Mouse (Mus musculus) testis, adult 2 months (tissue): Measurements from ENCODE around the gene Atp5j2. TPM values are rescaled to one million over a fixed set of nuclear protein-coding genes. Genes with fewer than 3 reads are reported as not detected.

ENCODE experiments used
- H3K27ac ChIP-seq: fragments of 200-500 bp; 2 replicates; pipeline ENCODE4 v1.5.1; 2012; ENCODE audit warnings: low read depth, low read length; ENCODE audit not compliant: control insufficient read depth, insufficient read depth
- H3K27me3 ChIP-seq: fragments of 200-500 bp; 2 replicates; pipeline ENCODE4 v1.6.1; 2012; ENCODE audit warnings: mild to moderate bottlenecking, low read length, moderate library complexity; ENCODE audit not compliant: control insufficient read depth, insufficient read depth
- H3K36me3 ChIP-seq: fragments of 200-500 bp; 2 replicates; pipeline ENCODE4 v1.6.1; 2012; ENCODE audit warnings: mild to moderate bottlenecking, low read length; ENCODE audit not compliant: control insufficient read depth, insufficient read depth
- H3K4me1 ChIP-seq: fragments of 200-500 bp; 2 replicates; pipeline ENCODE4 v1.6.1; 2012; ENCODE audit warnings: low read length; ENCODE audit not compliant: control insufficient read depth, insufficient read depth
- H3K4me3 ChIP-seq: fragments of 200-500 bp; 2 replicates; pipeline ENCODE4 v1.5.1; 2012; ENCODE audit warnings: low read depth, mild to moderate bottlenecking, low read length, moderate library complexity, mixed read lengths; ENCODE audit not compliant: control insufficient read depth
- CTCF ChIP-seq: fragments of 200-500 bp; IDR thresholded peaks from 2 replicates; pipeline ENCODE4 v1.5.1; 2012; ENCODE audit warnings: low read depth, mild to moderate bottlenecking, inconsistent platforms, low read length, moderate library complexity; ENCODE audit not compliant: control insufficient read depth, insufficient read depth, insufficient replicate concordance
- POLR2A ChIP-seq: fragments of 200-500 bp; IDR thresholded peaks from 2 replicates; pipeline ENCODE4 v1.6.1; 2012; ENCODE audit warnings: low read depth, mild to moderate bottlenecking, inconsistent platforms, low read length, moderate library complexity; ENCODE audit not compliant: control insufficient read depth
- polyA plus RNA-seq: library from polyadenylated mRNA; depleted of rRNA; stranded (reverse); fragments of >200 nt; gene quantifications from 2 replicates; pipeline ENCODE4 v1.2.3, GENCODE M21; 2012; rRNA removed

Gene Atp5j2
- polyA plus RNA-seq, 1 experiment: 98.4 TPM

DNA sequence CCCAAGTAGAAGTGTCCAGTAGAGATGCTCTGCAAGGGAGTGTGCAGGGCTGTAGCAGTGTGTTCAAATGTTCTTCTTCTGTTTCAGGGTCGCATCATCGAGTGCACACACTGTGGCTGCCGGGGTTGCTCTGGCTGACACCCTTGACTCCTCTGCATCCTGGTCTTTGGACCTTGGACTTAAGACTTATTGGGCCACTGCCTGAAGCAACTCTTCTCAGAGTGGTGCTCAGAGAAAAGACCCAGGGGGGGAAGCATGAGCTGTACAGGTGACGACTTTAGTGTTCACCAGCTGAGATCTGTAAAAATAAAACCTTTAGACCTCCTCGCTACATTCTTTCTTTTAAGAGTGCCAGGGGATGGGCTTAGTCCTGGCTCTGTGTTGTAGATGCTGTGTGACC, 44.1 kb downstream of the Atp5j2 start:
- Histone ChIP-seq H3K36me3 (peaks cover 1% of the 10 kb centered on the region), H3K27ac (no peak overlapping the region), H3K27me3 (no peaks in the 10 kb centered on the region), H3K4me3 (no peak overlapping the region), H3K4me1 (no peaks in the 10 kb centered on the region)
- TF ChIP-seq CTCF (no peak), POLR2A (no peak)

DNA sequence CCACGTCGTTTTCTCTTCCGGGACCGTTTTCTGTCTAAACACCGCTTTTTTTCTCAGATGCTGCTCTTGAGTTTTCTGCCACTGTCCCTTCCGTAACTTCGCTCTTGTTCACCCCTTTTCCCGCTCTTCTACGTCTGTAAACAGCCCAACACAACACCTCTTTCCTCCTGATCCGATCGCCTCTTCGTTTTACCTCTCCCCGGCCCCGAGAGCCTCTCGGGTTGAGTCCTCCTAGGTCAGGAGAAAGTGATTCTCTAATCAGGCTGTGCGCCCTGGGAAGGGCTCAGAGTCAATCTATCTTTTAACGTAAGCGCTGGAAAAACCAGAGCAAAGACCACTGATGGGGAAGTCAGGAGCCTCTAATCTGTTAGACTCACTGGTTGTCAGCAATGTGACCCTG, 51.3 kb downstream of the Atp5j2 start:
- Histone ChIP-seq H3K27me3 (no peaks in the 10 kb centered on the region), H3K36me3 (peaks cover 3% of the 10 kb centered on the region), H3K4me1 (no peaks in the 10 kb centered on the region), H3K4me3 (peak overlapping the region; percentile 100), H3K27ac (peak overlapping the region; percentile 100)
- TF ChIP-seq CTCF: no peak
- no peak for TF ChIP-seq POLR2A

DNA sequence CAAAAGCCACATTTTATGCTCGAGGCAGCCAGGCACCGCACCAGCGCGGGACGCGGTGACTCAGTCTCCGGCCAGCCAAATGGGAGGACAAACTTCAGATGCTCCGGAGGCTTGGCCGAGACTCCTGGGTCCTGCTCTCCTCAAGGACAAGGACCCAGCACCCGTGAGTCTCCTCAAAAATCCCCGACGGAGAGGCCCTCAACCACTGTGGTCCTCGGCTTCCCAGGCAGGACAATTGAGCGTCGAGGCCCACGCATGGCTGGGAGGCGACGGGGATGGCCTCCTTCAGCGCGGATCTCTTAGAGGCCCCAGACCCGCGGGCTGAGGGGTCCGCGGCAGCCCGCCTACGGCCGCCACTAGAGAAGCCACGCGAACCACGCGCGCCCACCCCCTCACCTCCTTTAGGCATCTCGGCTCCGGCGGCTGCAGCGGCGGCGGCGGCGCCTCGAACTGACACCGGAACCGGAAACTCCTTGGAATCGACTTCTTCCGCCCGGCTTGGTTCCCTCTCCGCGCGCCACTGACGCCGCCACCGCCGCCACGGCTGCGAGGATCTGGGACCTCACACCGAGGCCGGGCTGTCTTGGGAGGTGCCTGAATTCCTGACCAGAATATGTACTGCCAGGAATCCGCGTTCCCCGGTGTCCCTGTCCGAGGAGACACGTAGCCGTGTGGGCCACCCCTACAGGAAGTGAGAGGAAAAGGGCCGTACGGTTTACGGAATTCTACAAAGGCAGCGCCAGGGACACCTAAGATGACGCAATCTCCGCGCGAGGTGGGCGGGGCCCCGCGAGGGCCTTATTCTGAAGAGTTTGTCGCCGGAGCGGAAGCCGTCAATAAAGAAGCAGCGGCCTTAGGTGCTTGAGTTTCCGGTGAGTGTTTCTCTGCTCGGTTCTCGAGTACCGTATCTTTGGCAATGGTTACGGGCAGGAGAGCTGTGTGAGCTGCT, 52.0 kb downstream of the Atp5j2 start, which contains the start of the genes Pdap1 and Bud31:
Gene Pdap1, minus strand, starts transcription at position 668 of the 949 bp plus-strand sequence.
Gene Bud31, plus strand, starts transcription at position 792 of the 949 bp plus-strand sequence.
- H3K4me1 ChIP-seq: no peaks in the 10 kb centered on the region
- H3K4me3 ChIP-seq: peak within 1 kb of the TSS; percentile 100
- H3K36me3 ChIP-seq: peaks cover 3% of the 10 kb centered on the region
- TF ChIP-seq POLR2A (peak; percentile 61), CTCF (no peak)
- H3K27ac ChIP-seq: peak within 1 kb of the TSS; percentile 100
- H3K27me3 ChIP-seq: no peaks in the 10 kb centered on the region

DNA sequence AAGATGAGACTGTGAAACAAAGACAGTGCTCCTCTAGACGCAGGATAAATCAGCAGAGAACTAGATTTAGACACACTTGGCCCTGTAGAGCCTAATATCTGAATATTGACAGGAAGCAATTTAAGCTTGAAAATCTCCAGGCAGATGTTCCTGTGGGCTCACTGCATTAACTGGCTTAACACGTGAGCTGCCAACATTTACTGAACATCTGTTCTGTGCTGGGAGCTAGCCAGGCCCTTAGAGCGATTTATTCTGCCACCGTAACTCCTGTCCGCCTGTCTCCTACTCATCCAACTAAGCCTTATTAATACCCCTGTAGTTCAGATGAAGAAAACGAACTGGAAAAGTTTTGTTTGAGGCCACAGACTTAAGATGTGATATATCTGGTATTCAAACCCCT, 53.0 kb downstream of the Atp5j2 start:
- peak overlapping the region; percentile 5 for H3K27ac ChIP-seq
- TF ChIP-seq POLR2A: no peak
- no peak for TF ChIP-seq CTCF
- H3K4me1 ChIP-seq: no peaks in the 10 kb centered on the region
- peak overlapping the region; percentile 100 for H3K4me3 ChIP-seq
- H3K27me3 ChIP-seq: no peaks in the 10 kb centered on the region
- H3K36me3 ChIP-seq: peaks cover 5% of the 10 kb centered on the region

Other genes starting within 250 kb of the Atp5j2 start
- gene Smurf1, start 226.2 kb downstream of the Atp5j2 start, polyA plus RNA-seq: 30.4 and 33.8 TPM in 2 replicates
- gene Gm4871, start 159.3 kb downstream of the Atp5j2 start, polyA plus RNA-seq: 90.9 and 99.6 TPM in 2 replicates
- 130 and 143 TPM in 2 replicates for gene 1700018F24Rik, start 149.1 kb downstream of the Atp5j2 start, polyA plus RNA-seq
- 147 and 153 TPM in 2 replicates for gene Arpc1a, start 108.2 kb downstream of the Atp5j2 start, polyA plus RNA-seq
- gene Kpna7, start 108.0 kb downstream of the Atp5j2 start, polyA plus RNA-seq: 4.0 and 4.4 TPM in 2 replicates
- 65.6 and 71.7 TPM in 2 replicates for gene Arpc1b, start 77.8 kb downstream of the Atp5j2 start, polyA plus RNA-seq
- 31.2 and 31.7 TPM in 2 replicates for gene Pdap1, start 51.8 kb downstream of the Atp5j2 start, polyA plus RNA-seq
- 86.5 and 87.0 TPM in 2 replicates for gene Bud31, start 51.7 kb downstream of the Atp5j2 start, polyA plus RNA-seq
- 19.5 and 22.2 TPM in 2 replicates for gene Ptcd1, start 25.0 kb downstream of the Atp5j2 start, polyA plus RNA-seq
- gene Cpsf4, start 24.8 kb downstream of the Atp5j2 start, polyA plus RNA-seq: 23.0 and 25.5 TPM in 2 replicates
- gene Zkscan14, start 9.8 kb upstream of the Atp5j2 start, polyA plus RNA-seq: 3.3 and 3.4 TPM in 2 replicates
- gene Zkscan5, start 12.5 kb upstream of the Atp5j2 start, polyA plus RNA-seq: 8.2 and 9.4 TPM in 2 replicates
- 5.9 and 7.4 TPM in 2 replicates for gene Zfp655, start 39.7 kb upstream of the Atp5j2 start, polyA plus RNA-seq
- 4.9 and 5.2 TPM in 2 replicates for gene Zscan25, start 88.4 kb upstream of the Atp5j2 start, polyA plus RNA-seq
- 0.17 and 0.20 TPM in 2 replicates for gene Cyp3a57, start 153.2 kb upstream of the Atp5j2 start, polyA plus RNA-seq